Mouse (Mus musculus) mesoderm, embryonic 11.5 days (tissue): Measurements from ENCODE around the gene Dbx2.

ENCODE experiments used
- DNase-seq: peaks from one replicate; pipeline ENCODE4 v3.0.0-alpha.2; 2012; ENCODE audit warnings: low read depth, low spot score

Gene Dbx2

DNA sequence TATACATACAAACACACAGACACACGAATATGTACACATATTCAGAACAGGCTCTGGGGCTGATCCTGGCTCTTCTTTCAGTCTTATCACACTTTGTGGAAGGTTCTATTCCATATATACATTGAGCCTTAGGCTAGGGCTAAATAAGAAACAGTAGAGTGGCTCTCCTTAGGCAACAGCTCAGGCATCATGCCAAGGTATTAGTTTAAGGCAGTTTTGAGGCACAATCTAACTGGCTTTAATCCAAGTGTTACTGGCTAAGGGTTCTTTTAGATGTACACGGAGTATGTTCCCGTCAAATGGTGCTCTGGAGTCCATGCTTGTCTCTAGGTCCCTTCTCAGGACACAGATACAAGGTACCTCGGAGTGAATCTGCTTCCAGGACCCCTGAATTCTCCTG lies 31.4 kb downstream of the Dbx2 start:
- DNase-seq, result no peak

DNA sequence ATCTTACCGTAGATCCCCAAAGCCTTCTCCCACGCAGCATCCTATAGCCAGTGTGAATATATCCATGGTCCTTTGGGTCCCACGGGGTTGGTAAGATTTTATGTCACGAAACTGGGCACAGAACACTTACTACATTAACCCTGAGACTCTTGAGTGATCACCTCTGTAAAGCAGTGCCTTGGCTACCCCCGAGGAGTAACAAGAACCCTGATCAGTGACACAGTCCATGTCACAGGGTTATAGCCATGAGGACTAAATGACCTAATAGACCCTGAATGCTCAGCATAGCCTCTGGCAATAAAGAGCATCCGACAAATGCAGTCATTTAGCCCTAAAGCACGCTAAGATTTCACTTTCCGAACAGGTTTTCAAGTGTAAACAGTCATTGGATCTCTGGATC lies 33.0 kb downstream of the Dbx2 start:
- no peak for DNase-seq

DNA sequence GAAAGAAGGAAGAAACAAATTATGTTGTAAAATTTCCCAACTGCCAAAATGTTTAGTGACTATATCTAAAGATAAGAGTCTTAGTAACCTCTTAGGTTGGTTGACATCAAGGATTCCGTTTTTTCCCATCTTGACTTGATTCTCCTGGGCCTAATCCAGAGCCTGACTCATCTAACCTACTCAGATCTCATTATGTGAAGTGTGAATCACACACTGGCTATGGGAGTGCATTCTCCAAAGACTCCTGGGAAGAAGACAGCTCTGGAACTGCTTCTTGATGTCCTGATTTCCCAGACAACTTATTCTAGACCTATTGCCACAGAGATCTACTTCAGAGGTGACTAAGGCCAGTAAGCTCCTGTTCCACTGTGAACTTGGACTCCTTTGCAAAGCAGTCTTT lies 43.2 kb downstream of the Dbx2 start:
- no peak for DNase-seq

DNA sequence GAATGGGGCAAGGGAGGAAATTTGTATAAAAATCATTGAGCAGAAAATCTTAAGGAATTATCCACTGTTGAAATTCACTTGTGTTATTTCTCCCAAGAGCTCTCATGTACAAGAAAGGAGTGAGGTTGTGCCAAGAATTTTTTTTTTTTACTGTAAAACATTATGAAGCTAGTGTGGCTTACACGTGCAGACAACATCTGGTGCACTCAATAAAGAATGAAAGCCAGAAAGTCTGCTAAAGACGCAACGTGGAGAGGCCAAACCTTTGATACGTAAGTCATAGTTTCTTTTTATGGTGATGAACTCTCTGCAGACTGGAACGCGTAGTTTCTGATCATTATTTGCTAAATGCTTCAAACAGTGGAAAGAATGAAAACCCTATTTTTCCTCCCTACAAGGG lies 54.6 kb downstream of the Dbx2 start:
- DNase-seq, result no peak

DNA sequence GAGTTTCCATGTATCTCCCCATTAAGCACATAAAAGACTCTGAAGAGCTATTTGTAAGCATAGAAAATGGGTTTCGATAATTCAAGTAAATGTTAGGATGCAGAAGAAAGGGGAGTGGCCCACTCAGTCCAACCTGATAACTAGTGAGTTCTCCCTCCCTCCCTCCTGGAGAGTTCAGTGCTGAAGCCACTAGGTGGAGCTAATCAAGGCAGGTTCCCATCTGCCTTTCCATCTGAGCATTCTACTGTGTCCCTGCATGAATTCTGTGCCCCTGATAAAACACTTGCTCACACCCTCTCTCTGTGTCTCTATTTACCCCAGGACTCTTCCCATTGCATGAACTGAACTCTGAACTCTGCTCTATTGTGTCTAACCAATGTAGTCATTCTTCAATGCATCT lies 57.1 kb downstream of the Dbx2 start:
- peak; percentile 47 for DNase-seq

DNA sequence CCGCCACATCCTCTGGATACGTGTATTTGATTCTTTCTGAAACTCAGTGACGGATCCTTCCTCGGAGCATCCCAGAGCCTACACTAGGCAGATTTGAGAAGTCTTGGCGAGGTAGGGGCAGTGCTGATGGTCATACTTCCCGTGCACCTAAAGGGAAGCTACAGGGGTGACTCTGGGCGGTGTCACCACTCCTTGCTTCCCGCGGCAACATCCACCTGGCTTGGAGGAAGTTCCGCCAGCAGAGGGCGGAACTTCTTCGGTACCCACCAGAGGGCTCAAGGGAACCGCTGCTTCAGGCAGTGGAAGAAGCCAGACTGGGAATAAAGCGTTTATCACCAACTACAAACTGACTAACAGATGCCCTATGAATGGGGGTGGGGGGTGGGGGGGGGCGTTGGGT lies 68.9 kb downstream of the Dbx2 start:
- no peak for DNase-seq

DNA sequence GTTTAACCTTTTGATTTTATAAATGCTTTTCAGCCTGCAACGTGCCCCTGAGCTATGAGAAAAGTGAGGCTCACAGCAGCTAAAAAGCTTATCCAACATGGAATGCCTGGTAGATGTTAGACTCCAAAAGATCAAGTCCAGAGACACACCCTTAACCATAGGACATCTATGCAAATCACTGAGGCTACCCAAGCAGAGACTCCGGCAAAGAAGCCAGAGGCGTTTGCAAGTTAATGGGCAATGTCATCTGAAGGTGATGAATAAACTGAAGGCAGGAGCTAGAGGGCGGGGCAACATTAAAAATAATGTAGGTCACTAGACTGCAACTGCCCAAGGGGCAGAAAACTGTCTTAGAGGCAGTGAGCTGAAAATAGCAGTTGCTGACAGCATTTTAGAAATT lies 70.9 kb downstream of the Dbx2 start:
- no peak for DNase-seq

DNA sequence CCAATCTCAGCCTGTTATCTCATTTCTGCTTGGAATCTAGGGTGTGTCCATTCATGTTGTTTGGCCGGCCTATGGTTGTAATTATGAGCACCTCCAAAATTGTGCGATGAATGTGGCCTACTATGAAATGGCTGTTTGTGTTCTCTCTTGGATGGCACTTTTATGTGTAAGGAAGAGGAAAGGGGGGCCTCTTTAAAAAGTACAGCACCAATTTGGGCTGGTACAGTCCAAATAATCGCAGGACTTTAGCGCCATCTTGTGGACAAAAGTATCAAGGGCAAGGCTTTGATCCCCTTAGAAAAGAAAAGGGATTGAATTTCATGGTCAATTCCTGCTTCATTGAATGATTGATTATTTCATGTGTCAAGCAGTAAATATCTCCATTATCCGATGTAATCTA lies 81.1 kb downstream of the Dbx2 start:
- peak; percentile 80 for DNase-seq
